Mouse (Mus musculus): Measurements from ENCODE around the gene Lifr.

DNA sequence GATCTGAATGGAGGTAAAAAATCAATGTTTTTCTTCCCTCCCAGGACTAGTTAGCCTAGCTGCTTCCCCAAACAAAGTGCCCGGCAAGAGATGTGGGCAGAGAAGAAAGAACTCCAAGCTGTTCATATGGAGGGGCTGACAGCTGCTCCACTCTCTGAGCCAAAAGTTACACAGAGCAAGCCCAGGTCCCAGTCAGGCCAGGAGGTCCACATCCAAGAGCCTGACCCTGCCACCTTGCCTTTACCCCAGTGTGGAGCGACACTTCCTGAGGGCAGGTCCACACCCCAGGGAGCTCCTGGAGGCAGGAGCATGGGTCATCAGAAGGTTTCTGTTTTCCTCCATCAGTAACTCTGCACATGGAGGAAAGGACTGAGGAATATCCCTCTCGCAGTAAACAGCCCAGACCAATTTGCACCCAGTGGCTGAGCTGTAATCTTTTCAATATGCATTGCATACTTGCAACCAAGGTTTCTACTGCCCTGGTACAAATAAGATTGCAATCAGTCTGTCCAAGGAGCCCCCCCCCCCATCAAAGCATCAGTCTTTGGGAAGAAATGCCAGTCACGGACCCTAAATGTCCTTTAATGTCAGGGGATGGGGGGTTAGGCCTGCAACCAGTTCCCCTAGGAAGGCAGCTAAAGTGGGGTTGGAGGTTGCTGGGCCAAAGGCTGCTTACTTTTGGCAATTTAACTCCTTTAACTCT, 28.3 kb upstream of the Lifr start:
- TF ChIP-seq CTCF (IDR thresholded peaks at IDR 0.05; ENCODE audit: low read depth): no peak
- no peak for TF ChIP-seq EP300 (IDR thresholded peaks at IDR 0.05; ENCODE audit: low read depth)
